Mouse (Mus musculus): ENCODE measurements at regions not wholly inside any gene's neighbourhood (a gene's known extent, or its start where the extent isn't known, plus 50 kb on each side); places are given as distances from the start of the nearest gene placed in this dataset.

DNA sequence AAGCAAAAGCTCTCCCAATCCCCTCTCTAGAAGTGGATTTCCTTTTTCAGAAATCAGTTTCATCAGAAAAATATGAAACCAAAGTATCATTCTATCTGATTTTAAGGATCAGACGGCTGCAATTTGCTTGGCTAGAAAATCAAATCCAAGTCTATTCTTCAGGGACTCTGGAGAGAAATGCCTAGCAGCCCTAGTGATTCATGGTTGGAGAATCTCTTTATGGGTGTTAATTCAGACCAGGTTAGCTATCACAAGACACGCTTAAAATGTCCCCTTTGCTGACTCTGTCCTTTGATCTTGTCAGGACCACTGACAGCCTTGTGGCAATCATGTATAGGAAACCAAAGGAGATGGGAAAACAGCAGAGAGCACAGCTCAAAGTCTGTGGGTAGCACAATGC lies 475.7 kb upstream of the Zfp462 start:
- H3K27ac ChIP-seq (ENCODE audit: low read depth, low read length) = no peak overlapping the region
- H3K4me1 ChIP-seq (ENCODE audit: insufficient read depth, low read length) = no peaks in the 10 kb centered on the region
- no peak for TF ChIP-seq CTCF (IDR thresholded peaks at IDR 0.05)
- no peaks in the 10 kb centered on the region for H3K27me3 ChIP-seq (ENCODE audit: insufficient read depth, low read length)
- no peaks in the 10 kb centered on the region for H3K9me3 ChIP-seq (ENCODE audit: low read length)
- H3K4me2 ChIP-seq (ENCODE audit: low read depth, low read length, poor library complexity, severe bottlenecking) = no peak overlapping the region
- ATAC-seq (ENCODE audit: low FRiP score) (no peak), DNase-seq (ENCODE audit: low spot score) (no peak)
- 58% methylated on average over 2 of the region's 2 CpGs for WGBS
- no peak overlapping the region for H3K4me3 ChIP-seq (ENCODE audit: low read depth, low read length)
- no peak overlapping the region for H3K9ac ChIP-seq (replicated peaks; ENCODE audit: low read length, poor library complexity, severe bottlenecking)
- H3K36me3 ChIP-seq (ENCODE audit: insufficient read depth, low read length) = no peaks in the 10 kb centered on the region

DNA sequence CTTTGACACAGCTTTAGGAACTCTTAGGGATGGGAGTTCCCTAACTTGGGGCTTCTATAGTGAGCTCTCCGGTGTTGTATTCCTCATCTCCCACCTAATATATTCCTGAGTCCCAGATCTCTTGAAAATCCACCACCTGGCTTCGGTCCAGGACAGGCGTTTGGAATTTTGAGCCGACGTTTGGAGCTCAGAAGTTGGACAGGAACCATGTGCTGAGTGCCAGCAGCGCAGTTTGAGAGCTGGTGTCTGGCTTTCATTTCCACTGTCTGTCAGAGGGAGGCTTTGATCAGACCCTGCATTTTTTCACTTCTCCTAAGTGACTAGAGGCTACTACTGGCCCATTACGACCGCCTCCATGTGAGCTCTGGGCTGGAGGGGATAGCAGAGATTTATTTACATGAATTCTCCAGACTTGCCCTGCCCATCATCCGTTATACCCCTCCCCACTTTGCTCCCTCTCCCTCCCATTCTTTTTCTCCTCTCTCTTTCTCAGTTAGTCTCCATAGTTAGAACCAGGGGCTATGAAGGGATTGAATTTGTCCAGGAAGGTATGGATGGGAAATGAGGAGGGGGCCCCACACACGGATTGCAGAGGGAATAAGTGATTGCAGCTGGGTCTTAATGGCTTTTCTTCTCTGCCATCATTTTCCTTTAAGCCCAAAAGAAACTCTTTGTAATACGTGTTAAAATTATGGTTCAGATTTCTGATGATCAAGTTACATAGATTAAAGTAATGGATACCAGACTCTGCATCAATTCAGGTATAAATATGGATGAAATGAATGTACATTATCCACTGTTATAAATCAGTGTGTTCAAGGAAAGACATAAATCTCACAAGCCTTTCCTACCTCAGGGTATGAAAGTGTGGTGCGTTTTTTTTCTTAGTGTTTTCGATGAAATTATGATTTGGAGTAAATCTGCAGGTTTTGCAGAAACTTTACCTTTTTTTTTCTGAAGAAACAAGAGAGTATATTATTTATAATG lies 474.5 kb upstream of the Zfp462 start:
- no peaks in the 10 kb centered on the region for H3K27me3 ChIP-seq (ENCODE audit: insufficient read depth, low read length)
- no peaks in the 10 kb centered on the region for H3K4me1 ChIP-seq (ENCODE audit: insufficient read depth, low read length)

DNA sequence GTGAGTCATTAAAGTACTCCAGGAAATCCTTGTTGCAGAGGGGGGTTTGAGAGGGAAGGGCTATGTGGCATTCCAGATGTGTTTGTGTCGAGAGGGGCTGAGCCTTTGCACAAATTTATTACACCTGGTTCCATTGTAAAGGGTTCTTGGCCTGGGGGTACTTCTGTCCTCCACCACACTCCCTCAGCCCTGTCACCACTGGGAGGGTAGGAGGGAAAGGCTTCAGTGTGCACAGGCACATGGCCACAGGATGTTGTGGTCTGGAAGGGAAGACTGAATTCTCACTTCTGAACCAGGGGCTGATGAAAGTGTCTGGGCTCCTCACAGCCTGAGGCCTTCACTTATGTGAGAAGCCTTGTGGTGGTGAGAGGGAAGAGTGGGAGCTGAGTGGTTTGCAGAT lies 473.8 kb upstream of the Zfp462 start:
- Histone ChIP-seq H3K9me3 (ENCODE audit: low read length) (no peaks in the 10 kb centered on the region), H3K9ac (replicated peaks; ENCODE audit: low read length, poor library complexity, severe bottlenecking) (no peak overlapping the region), H3K4me2 (ENCODE audit: low read depth, low read length, poor library complexity, severe bottlenecking) (no peak overlapping the region), H3K27me3 (ENCODE audit: insufficient read depth, low read length) (no peaks in the 10 kb centered on the region), H3K4me1 (ENCODE audit: insufficient read depth, low read length) (no peaks in the 10 kb centered on the region), H3K4me3 (ENCODE audit: low read depth, low read length) (no peak overlapping the region), H3K27ac (ENCODE audit: low read depth, low read length) (no peak overlapping the region), H3K36me3 (ENCODE audit: insufficient read depth, low read length) (no peaks in the 10 kb centered on the region)
- DNase-seq (ENCODE audit: low spot score) = no peak
- no peak for TF ChIP-seq CTCF (IDR thresholded peaks at IDR 0.05)
- 77% methylated on average over 1 of the region's 1 CpGs for WGBS
- ATAC-seq (ENCODE audit: low FRiP score) = no peak

More for the DNA sequence above, 474.5 kb upstream of the Zfp462 start:
- H3K36me3 ChIP-seq (ENCODE audit: insufficient read depth, low read length) = no peaks in the 10 kb centered on the region
- DNase-seq (ENCODE audit: low spot score) (peak; percentile 82), ATAC-seq (ENCODE audit: low FRiP score) (peak; percentile 65; the same call in 1 of the 2 replicates)
- TF ChIP-seq CTCF (IDR thresholded peaks at IDR 0.05) = no peak
- H3K4me2 ChIP-seq (ENCODE audit: low read depth, low read length, poor library complexity, severe bottlenecking) = no peak overlapping the region
- no peak overlapping the region for H3K4me3 ChIP-seq (ENCODE audit: low read depth, low read length)
- no peaks in the 10 kb centered on the region for H3K9me3 ChIP-seq (ENCODE audit: low read length)
- H3K27ac ChIP-seq (ENCODE audit: low read depth, low read length) = no peak overlapping the region
- WGBS = 44% methylated on average over 13 of the region's 13 CpGs
- no peak overlapping the region for H3K9ac ChIP-seq (replicated peaks; ENCODE audit: low read length, poor library complexity, severe bottlenecking)

DNA sequence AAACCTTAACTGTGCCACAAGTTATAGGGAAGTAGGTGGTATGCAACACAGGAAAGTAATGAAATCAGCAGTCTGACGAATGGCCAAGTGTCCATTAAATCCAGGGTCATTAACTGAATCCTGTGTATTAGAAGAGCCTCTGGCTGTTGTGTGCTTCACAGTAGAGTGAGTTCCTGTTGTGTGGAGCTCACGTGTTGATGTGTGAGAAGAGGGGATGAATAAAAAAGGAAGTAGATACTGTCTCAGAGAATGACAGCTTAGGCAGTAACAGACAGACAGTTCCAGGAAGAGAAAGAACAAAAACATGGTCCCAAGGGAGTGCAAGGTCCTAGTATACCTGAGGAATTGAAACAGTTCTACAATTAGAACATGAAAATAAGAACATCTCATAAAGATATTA lies 463.1 kb upstream of the Zfp462 start:
- Histone ChIP-seq H3K4me2 (ENCODE audit: low read depth, low read length, poor library complexity, severe bottlenecking) (no peak overlapping the region), H3K36me3 (ENCODE audit: insufficient read depth, low read length) (no peaks in the 10 kb centered on the region), H3K4me1 (ENCODE audit: insufficient read depth, low read length) (no peaks in the 10 kb centered on the region), H3K27me3 (ENCODE audit: insufficient read depth, low read length) (no peaks in the 10 kb centered on the region), H3K9me3 (ENCODE audit: low read length) (no peaks in the 10 kb centered on the region), H3K4me3 (ENCODE audit: low read depth, low read length) (no peak overlapping the region), H3K9ac (replicated peaks; ENCODE audit: low read length, poor library complexity, severe bottlenecking) (no peak overlapping the region), H3K27ac (ENCODE audit: low read depth, low read length) (no peak overlapping the region)
- ATAC-seq (ENCODE audit: low FRiP score) = no peak
- WGBS = 88% methylated on average over 2 of the region's 2 CpGs
- no peak for TF ChIP-seq CTCF (IDR thresholded peaks at IDR 0.05)
- no peak for DNase-seq (ENCODE audit: low spot score)

DNA sequence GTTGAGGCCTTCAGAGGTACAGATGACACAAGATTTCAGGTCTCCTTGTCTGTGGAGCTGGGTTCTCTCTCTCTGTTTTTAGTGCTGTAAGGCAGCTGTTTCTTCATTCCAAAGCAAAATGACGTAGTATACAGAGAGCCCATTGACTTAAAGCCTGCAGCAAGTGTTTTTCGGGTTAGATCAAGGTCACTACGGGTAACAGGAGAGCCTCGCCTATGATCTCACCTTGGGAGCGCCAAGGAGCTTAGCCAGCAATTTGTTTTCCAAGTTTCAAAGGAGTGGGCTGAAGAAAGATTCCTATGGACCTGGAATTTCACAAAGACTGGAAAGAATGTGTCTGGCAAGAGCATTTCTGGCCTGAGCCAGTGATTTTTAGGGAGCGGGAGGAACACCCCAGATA lies 451.8 kb upstream of the Zfp462 start:
- no peak overlapping the region for H3K4me3 ChIP-seq (ENCODE audit: low read depth, low read length)
- H3K36me3 ChIP-seq (ENCODE audit: insufficient read depth, low read length) = no peaks in the 10 kb centered on the region
- no peak overlapping the region for H3K27ac ChIP-seq (ENCODE audit: low read depth, low read length)
- no peak for TF ChIP-seq CTCF (IDR thresholded peaks at IDR 0.05)
- H3K9ac ChIP-seq (replicated peaks; ENCODE audit: low read length, poor library complexity, severe bottlenecking) = no peak overlapping the region
- H3K9me3 ChIP-seq (ENCODE audit: low read length) = no peaks in the 10 kb centered on the region
- no peak overlapping the region for H3K4me2 ChIP-seq (ENCODE audit: low read depth, low read length, poor library complexity, severe bottlenecking)
- ATAC-seq (ENCODE audit: low FRiP score) = no peak
- WGBS = 87% methylated on average over 6 of the region's 6 CpGs
- no peaks in the 10 kb centered on the region for H3K4me1 ChIP-seq (ENCODE audit: insufficient read depth, low read length)
- no peaks in the 10 kb centered on the region for H3K27me3 ChIP-seq (ENCODE audit: insufficient read depth, low read length)
- DNase-seq (ENCODE audit: low spot score) = no peak

DNA sequence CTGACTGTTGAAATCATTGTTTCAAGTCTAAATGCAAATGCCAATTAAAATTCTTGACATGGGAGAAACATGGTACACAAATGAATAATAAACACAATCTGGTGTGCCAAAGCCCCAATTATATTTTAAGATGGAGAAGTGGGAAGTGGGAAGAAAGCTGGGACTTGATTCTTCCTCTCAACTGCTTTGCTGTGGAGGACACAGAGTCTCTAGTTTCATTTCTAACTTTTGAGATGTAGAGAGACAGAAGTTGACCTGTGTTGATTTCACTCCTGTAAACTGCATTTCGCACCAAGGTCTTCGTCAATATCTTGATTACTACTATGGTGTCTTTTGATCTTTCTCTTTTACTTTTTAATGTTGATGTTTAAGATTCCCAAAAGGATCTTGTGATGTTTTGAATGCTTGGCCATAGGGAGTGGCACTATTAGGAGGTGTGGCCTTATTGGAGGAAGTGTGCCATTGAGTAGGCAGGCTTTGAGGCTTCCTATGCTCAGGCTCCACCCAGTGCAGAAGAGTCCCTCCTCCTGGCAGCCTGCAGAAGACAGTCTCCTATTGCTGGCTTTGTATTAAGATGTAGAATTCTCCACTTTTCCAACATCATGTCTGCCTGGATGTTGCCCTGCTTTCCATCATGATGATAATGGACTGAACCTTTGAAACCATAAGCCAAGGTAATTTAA lies 447.4 kb upstream of the Zfp462 start:
- no peaks in the 10 kb centered on the region for H3K4me1 ChIP-seq (ENCODE audit: insufficient read depth, low read length)
- no peaks in the 10 kb centered on the region for H3K36me3 ChIP-seq (ENCODE audit: insufficient read depth, low read length)
- no peaks in the 10 kb centered on the region for H3K9me3 ChIP-seq (ENCODE audit: low read length)
- ATAC-seq (ENCODE audit: low FRiP score) (no peak), DNase-seq (ENCODE audit: low spot score) (no peak)
- 99% methylated on average over 2 of the region's 2 CpGs for WGBS
- H3K4me2 ChIP-seq (ENCODE audit: low read depth, low read length, poor library complexity, severe bottlenecking) = no peak overlapping the region
- H3K9ac ChIP-seq (replicated peaks; ENCODE audit: low read length, poor library complexity, severe bottlenecking) = no peak overlapping the region
- no peak overlapping the region for H3K4me3 ChIP-seq (ENCODE audit: low read depth, low read length)
- H3K27ac ChIP-seq (ENCODE audit: low read depth, low read length) = no peak overlapping the region
- no peak for TF ChIP-seq CTCF (IDR thresholded peaks at IDR 0.05)
- H3K27me3 ChIP-seq (ENCODE audit: insufficient read depth, low read length) = no peaks in the 10 kb centered on the region

Data from midbrain, postnatal 0 days (tissue).